14 mouse cellular contexts compared by ENCODE assay signal in the genomic region with DNA sequence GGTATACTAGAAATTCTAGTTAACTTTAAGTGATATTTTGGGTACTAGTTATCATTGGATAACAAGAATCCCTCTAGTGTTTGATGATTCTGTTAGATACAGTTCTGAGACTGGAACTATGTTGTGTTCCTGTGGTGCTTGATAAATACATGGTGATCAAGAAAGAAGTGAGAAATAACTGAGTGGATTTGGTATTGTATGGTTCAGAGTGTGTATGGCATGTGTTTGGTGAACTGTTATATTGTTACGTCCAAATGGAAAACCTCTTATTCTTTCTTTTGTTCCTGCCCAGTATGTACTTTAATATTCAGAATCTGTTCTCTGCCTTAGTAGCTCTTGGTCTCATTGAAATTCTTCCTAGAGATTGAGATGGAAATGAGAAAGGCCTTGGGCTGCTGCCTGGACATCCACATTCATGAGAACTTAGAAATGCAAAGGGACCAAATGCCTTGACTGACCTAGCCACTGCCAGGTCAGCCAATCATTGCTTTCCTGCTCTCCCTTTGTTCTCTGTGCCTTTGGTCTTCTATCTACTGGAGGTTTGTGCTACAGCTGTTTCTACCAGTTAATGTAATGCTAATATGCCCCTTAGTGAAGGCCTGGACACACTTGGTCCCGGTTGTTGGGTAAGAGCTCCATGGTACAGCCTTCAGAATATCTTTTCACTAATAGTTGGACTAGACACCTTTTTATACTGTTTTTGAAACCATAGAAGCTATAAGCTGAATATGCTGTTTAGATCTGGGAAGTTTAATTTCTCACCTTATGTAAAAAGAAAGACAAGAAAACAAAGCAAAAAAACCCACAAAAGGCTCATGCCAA. TPM values are rescaled to one million over a fixed set of nuclear protein-coding genes. Genes with fewer than 3 reads are reported as not detected.
DNase-seq lines count a peak whose midpoint lies in the region; ATAC-seq lines count a peak whose summit lies in the region.
"Had no signal": no experiment of that assay in that cellular context is flagged by ENCODE, and none has a peak within 500 bp of the region (broad histone marks: within the 10 kb centered on the region; RNA-seq: fewer than 3 reads in every experiment).

No protein-coding gene starts in this region.

- peak; percentile 65; the same call in 1 of the 2 replicates for ATAC-seq in forebrain, embryonic 13.5 days
- no peak for ATAC-seq in neural tube, embryonic 13.5 days (ENCODE audit: low read depth)
- ATAC-seq in intestine, embryonic 15.5 days: no peak
- ATAC-seq: inflammation-experienced regulatory T-cells, adult 6 months had no signal

- no peak overlapping the region for H3K4me2 ChIP-seq in forebrain, embryonic 13.5 days
- no peak overlapping the region for H3K4me2 ChIP-seq in neural tube, embryonic 13.5 days
- no peak overlapping the region for H3K4me2 ChIP-seq in intestine, embryonic 15.5 days (replicated peaks)
- H3K4me2 ChIP-seq: lung, embryonic 14.5 days had no signal

- peaks cover 29% of the 10 kb centered on the region; the same call in 1 of the 2 replicates for H3K4me1 ChIP-seq in forebrain, embryonic 13.5 days
- peaks cover 61% of the 10 kb centered on the region for H3K4me1 ChIP-seq in midbrain, embryonic 10.5 days
- H3K4me1 ChIP-seq in neural tube, embryonic 13.5 days (replicated peaks): peaks cover 20% of the 10 kb centered on the region
- no peaks in the 10 kb centered on the region for H3K4me1 ChIP-seq in intestine, embryonic 15.5 days (replicated peaks)

- no peak overlapping the region for H3K9ac ChIP-seq in forebrain, embryonic 13.5 days
- no peak overlapping the region for H3K9ac ChIP-seq in neural tube, embryonic 13.5 days
- H3K9ac ChIP-seq in intestine, embryonic 15.5 days: no peak overlapping the region
- H3K9ac ChIP-seq: lung, embryonic 14.5 days had no signal

- H3K27me3 ChIP-seq in forebrain, embryonic 13.5 days: no peaks in the 10 kb centered on the region
- H3K27me3 ChIP-seq in midbrain, embryonic 10.5 days (ENCODE audit: low read depth, poor library complexity, severe bottlenecking): no peaks in the 10 kb centered on the region
- no peaks in the 10 kb centered on the region for H3K27me3 ChIP-seq in neural tube, embryonic 13.5 days
- no peaks in the 10 kb centered on the region for H3K27me3 ChIP-seq in intestine, embryonic 15.5 days (replicated peaks)

- H3K9me3 ChIP-seq in forebrain, embryonic 13.5 days (replicated peaks): no peaks in the 10 kb centered on the region
- no peaks in the 10 kb centered on the region for H3K9me3 ChIP-seq in midbrain, embryonic 10.5 days (replicated peaks)
- H3K9me3 ChIP-seq in neural tube, embryonic 13.5 days: no peaks in the 10 kb centered on the region
- no peaks in the 10 kb centered on the region for H3K9me3 ChIP-seq in intestine, embryonic 15.5 days

- no peaks in the 10 kb centered on the region for H3K36me3 ChIP-seq in forebrain, embryonic 13.5 days (ENCODE audit: poor library complexity, severe bottlenecking)
- H3K36me3 ChIP-seq in midbrain, embryonic 10.5 days: no peaks in the 10 kb centered on the region
- H3K36me3 ChIP-seq in neural tube, embryonic 13.5 days: no peaks in the 10 kb centered on the region
- no peaks in the 10 kb centered on the region for H3K36me3 ChIP-seq in intestine, embryonic 15.5 days

- peak; percentile 14 for DNase-seq in right cerebral cortex, adult 18-20 months
- DNase-seq in right cerebral cortex, postnatal 36 days (ENCODE audit: low spot score in 2 of 2): no peak
- peak; percentile 68 for DNase-seq in midbrain, embryonic 10.5 days (ENCODE audit: low spot score)
- no peak for DNase-seq in heart, adult 18-20 months
- DNase-seq in layer of hippocampus, adult 18-20 months (ENCODE audit: low spot score in 2 of 2): no peak
- DNase-seq: gastrocnemius, postnatal 25 days; kidney, postnatal 14 days; lung, embryonic 14.5 days; right cerebral cortex, postnatal 25 days; thymus, postnatal 4 days had no signal

- peak overlapping the region; percentile 12; the same call in 1 of the 2 replicates for H3K27ac ChIP-seq in forebrain, embryonic 13.5 days
- H3K27ac ChIP-seq in midbrain, embryonic 10.5 days (replicated peaks): peak overlapping the region; percentile 84
- 0 out of 2 replicates have a peak overlapping the region, but pooled peaks have one; percentile 0 for H3K27ac ChIP-seq in neural tube, embryonic 13.5 days (replicated peaks)
- H3K27ac ChIP-seq in intestine, embryonic 15.5 days: no peak overlapping the region

- WGBS in forebrain, embryonic 13.5 days: 14% methylated on average over 2 of the region's 2 CpGs
- WGBS in midbrain, embryonic 10.5 days: 19% methylated on average over 2 of the region's 2 CpGs
- WGBS in neural tube, embryonic 13.5 days: 8% methylated on average over 2 of the region's 2 CpGs
- 77% methylated on average over 2 of the region's 2 CpGs for WGBS in intestine, embryonic 15.5 days

- H3K4me3 ChIP-seq in forebrain, embryonic 13.5 days: no peak overlapping the region
- no peak overlapping the region for H3K4me3 ChIP-seq in midbrain, embryonic 10.5 days
- no peak overlapping the region for H3K4me3 ChIP-seq in neural tube, embryonic 13.5 days
- H3K4me3 ChIP-seq in intestine, embryonic 15.5 days (replicated peaks): no peak overlapping the region

RNA-seq across cellular contexts. Expression of gene Pak1, which starts 16.1 kb away (rescaled TPM):
- polyA plus RNA-seq in forebrain, embryonic 13.5 days (2015; fragmentation: Nextera tagmentation; extraction: Ambion mirVana): 102 and 104 TPM in 2 replicates
- 70.4 and 90.6 TPM in 2 replicates for polyA plus RNA-seq in midbrain, embryonic 10.5 days (2016; fragmentation: Nextera tagmentation; extraction: Ambion mirVana)
- polyA plus RNA-seq in neural tube, embryonic 13.5 days (2015; fragmentation: Nextera tagmentation; extraction: Ambion mirVana): 113 and 121 TPM in 2 replicates
- 1 to 10 TPM; 1.5 to 2.2 TPM for total RNA-seq in heart, adult 18-20 months (2021)
- 100 to 1,000 TPM; 215 to 221 TPM for total RNA-seq in layer of hippocampus, adult 18-20 months (2021)
- 32.7 and 33.0 TPM in 2 replicates for polyA plus RNA-seq in intestine, embryonic 15.5 days (2015; fragmentation: Nextera tagmentation; extraction: Ambion mirVana)

Comparison
In these comparisons a context has a peak if more than half of its experiments do, and no peak if none do; other contexts are left out.
1. DNase-seq: peak in right cerebral cortex, adult 18-20 months (single experiment) and midbrain, embryonic 10.5 days (single experiment); none in right cerebral cortex, postnatal 36 days (0 of 2), heart, adult 18-20 months (0 of 2) and layer of hippocampus, adult 18-20 months (0 of 2).